Mouse (Mus musculus): ENCODE data around the gene Phactr2. TPM values are rescaled to one million over a fixed set of nuclear protein-coding genes. Genes with fewer than 3 reads are reported as not detected.
A peak's percentile ranks its signal among the peaks of the same experiment; 100 is the strongest.

Gene Phactr2
- polyA plus RNA-seq, 1 experiment from 2014 or later = 70.5 TPM

DNA sequence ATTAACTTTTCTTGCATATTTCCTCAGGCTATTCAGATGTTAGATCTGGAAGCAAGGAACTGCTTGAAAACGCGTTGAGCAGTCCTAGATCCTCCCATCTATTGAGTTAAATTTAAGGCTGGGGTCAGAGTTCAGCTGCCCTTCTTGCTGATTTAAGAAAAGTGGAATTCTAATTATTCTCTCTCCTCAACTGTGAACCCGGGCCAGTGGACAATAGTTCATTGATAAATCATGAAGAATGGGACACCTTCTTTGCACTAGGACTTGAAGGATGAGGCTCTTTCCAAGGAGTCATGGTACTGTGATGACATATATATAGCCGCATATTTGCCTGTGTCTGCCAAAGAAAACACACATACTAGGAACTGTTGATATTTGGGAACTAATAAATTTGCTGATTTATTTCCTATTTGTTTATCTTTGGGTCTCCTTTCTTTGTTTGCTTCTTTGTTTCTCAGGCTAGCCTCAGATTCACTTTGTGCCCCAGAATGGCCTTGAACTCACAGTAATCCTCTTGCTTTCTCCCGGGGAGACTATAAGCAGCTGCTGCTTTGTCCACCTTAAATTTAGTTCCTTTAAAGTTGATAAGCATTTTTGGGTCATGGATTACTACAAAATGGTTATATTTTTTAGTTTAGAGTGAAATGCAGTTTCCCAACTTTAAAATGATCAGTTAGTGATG lies 127.5 kb downstream of the Phactr2 start:
- Histone ChIP-seq H3K4me2 (no peak overlapping the region), H3K27ac (ENCODE audit: low read depth, low read length) (no peak overlapping the region), H3K4me3 (ENCODE audit: low read depth, low read length) (no peak overlapping the region), H3K9me3 (replicated peaks; ENCODE audit: control insufficient read depth, low read length) (no peaks in the 10 kb centered on the region), H3K27me3 (ENCODE audit: control insufficient read depth, insufficient read depth, low read length) (no peaks in the 10 kb centered on the region), H3K9ac (ENCODE audit: low read depth, low read length) (no peak overlapping the region), H3K36me3 (ENCODE audit: control insufficient read depth, insufficient read depth, low read length) (no peaks in the 10 kb centered on the region), H3K4me1 (ENCODE audit: control insufficient read depth, insufficient read depth, low read length) (no peaks in the 10 kb centered on the region)
- 65% methylated on average over 5 of the region's 5 CpGs for WGBS (ENCODE audit: insufficient replicate concordance)
- ATAC-seq (replicated peaks; ENCODE audit: insufficient number of reproducible peaks, low FRiP score, low TSS enrichment) = no peak

DNA sequence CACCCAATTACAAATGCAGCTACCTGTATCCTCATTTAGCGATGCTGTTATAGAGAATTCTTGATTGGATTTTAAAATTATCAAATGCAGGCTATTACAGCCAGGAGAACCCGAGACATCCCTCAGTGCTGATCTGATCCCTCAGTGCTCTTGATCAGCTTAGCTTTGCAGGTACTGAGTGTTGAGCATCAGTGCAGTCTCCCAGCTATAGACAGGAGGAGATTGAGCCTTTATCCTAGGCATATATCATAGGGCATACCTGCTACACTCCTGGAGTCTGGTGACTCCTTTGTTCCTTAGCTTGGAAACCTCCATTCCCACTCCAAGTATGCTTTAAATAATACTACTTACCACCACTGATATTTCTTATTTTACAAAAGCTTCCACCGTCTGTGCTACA lies 133.6 kb downstream of the Phactr2 start:
- no peaks in the 10 kb centered on the region for H3K36me3 ChIP-seq (ENCODE audit: control insufficient read depth, insufficient read depth, low read length)
- 76% methylated on average over 3 of the region's 3 CpGs for WGBS (ENCODE audit: insufficient replicate concordance)
- peaks cover 6% of the 10 kb centered on the region; the same call in 1 of the 2 replicates for H3K4me1 ChIP-seq (ENCODE audit: control insufficient read depth, insufficient read depth, low read length)
- ATAC-seq (replicated peaks; ENCODE audit: insufficient number of reproducible peaks, low FRiP score, low TSS enrichment) = no peak
- H3K4me2 ChIP-seq = no peak overlapping the region
- no peak overlapping the region for H3K27ac ChIP-seq (ENCODE audit: low read depth, low read length)
- H3K9me3 ChIP-seq (replicated peaks; ENCODE audit: control insufficient read depth, low read length) = no peaks in the 10 kb centered on the region
- no peaks in the 10 kb centered on the region for H3K27me3 ChIP-seq (ENCODE audit: control insufficient read depth, insufficient read depth, low read length)
- H3K4me3 ChIP-seq (ENCODE audit: low read depth, low read length) = no peak overlapping the region
- H3K9ac ChIP-seq (ENCODE audit: low read depth, low read length) = no peak overlapping the region

DNA sequence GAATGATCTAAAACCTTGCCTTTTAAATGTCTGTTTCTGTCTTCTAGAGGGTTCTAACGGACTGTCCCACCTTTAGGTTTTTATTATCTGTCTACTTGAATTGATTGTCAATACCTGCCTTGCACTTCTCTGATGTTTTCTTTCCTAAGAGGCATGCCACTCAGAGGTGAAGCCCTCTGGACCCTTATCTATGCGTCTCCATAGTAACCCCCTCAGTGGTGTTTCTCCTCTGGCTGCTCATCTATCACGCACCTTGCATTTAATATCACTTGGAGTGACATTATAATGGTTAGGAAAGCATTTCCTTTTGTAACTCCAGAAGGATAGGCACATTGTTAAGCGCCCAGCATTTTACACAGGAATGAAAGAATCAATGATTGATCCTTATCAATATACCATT lies 137.2 kb downstream of the Phactr2 start:
- Histone ChIP-seq H3K9ac (ENCODE audit: low read depth, low read length) (no peak overlapping the region), H3K36me3 (ENCODE audit: control insufficient read depth, insufficient read depth, low read length) (no peaks in the 10 kb centered on the region), H3K4me2 (no peak overlapping the region), H3K4me3 (ENCODE audit: low read depth, low read length) (no peak overlapping the region), H3K4me1 (ENCODE audit: control insufficient read depth, insufficient read depth, low read length) (peaks cover 6% of the 10 kb centered on the region; the same call in 1 of the 2 replicates), H3K9me3 (replicated peaks; ENCODE audit: control insufficient read depth, low read length) (no peaks in the 10 kb centered on the region), H3K27ac (ENCODE audit: low read depth, low read length) (no peak overlapping the region), H3K27me3 (ENCODE audit: control insufficient read depth, insufficient read depth, low read length) (no peaks in the 10 kb centered on the region)
- ATAC-seq (replicated peaks; ENCODE audit: insufficient number of reproducible peaks, low FRiP score, low TSS enrichment) = no peak
- 48% methylated on average over 4 of the region's 4 CpGs for WGBS (ENCODE audit: insufficient replicate concordance)

DNA sequence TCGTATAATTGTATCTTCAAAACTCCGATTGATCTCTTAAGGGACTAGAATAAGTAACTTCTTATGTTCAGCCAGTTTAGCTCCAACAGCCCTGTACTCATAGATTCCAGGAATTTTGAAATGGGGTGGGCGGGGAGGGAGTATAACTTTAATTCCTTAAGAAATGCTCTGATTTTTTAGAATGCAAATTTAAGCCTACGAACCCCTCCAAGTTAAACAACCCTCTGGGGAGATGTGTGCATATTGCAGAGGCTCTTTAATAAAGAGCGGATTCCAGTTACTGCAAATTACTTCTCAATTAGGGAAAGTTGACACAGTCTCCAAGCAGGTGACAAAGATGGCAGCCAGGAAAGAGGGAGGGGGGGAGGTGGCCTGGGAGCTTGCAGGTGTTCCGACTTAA lies 138.4 kb downstream of the Phactr2 start:
- Histone ChIP-seq H3K4me3 (ENCODE audit: low read depth, low read length) (no peak overlapping the region), H3K27ac (ENCODE audit: low read depth, low read length) (no peak overlapping the region), H3K4me2 (no peak overlapping the region), H3K27me3 (ENCODE audit: control insufficient read depth, insufficient read depth, low read length) (no peaks in the 10 kb centered on the region), H3K36me3 (ENCODE audit: control insufficient read depth, insufficient read depth, low read length) (no peaks in the 10 kb centered on the region), H3K4me1 (ENCODE audit: control insufficient read depth, insufficient read depth, low read length) (peaks cover 6% of the 10 kb centered on the region; the same call in 1 of the 2 replicates), H3K9me3 (replicated peaks; ENCODE audit: control insufficient read depth, low read length) (no peaks in the 10 kb centered on the region), H3K9ac (ENCODE audit: low read depth, low read length) (no peak overlapping the region)
- no peak for ATAC-seq (replicated peaks; ENCODE audit: insufficient number of reproducible peaks, low FRiP score, low TSS enrichment)
- 78% methylated on average over 6 of the region's 6 CpGs for WGBS (ENCODE audit: insufficient replicate concordance)

DNA sequence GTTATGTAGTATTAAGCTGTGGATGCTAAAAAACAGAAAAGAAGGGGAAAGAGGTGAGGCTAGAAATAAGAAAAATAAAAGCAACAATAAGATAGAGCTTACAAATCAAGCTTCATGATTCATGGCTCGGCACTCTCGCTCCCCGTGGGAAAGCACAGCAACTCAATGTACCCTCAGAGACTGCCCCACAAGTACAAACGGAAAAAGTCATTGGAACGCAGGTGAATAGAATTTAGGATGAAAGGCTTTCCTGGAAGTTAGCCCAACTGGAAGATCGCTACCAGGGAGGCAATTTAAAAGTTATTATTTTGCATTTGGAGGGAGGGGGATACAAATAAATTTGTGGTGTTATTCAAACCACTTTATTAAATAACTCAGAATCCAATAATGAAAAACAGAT lies 138.9 kb downstream of the Phactr2 start:
- Histone ChIP-seq H3K4me1 (ENCODE audit: control insufficient read depth, insufficient read depth, low read length) (peaks cover 6% of the 10 kb centered on the region; the same call in 1 of the 2 replicates), H3K27ac (ENCODE audit: low read depth, low read length) (no peak overlapping the region), H3K9ac (ENCODE audit: low read depth, low read length) (no peak overlapping the region), H3K4me3 (ENCODE audit: low read depth, low read length) (no peak overlapping the region), H3K27me3 (ENCODE audit: control insufficient read depth, insufficient read depth, low read length) (no peaks in the 10 kb centered on the region), H3K9me3 (replicated peaks; ENCODE audit: control insufficient read depth, low read length) (no peaks in the 10 kb centered on the region), H3K4me2 (no peak overlapping the region), H3K36me3 (ENCODE audit: control insufficient read depth, insufficient read depth, low read length) (no peaks in the 10 kb centered on the region)
- no peak for ATAC-seq (replicated peaks; ENCODE audit: insufficient number of reproducible peaks, low FRiP score, low TSS enrichment)
- WGBS (ENCODE audit: insufficient replicate concordance) = 77% methylated on average over 6 of the region's 6 CpGs

DNA sequence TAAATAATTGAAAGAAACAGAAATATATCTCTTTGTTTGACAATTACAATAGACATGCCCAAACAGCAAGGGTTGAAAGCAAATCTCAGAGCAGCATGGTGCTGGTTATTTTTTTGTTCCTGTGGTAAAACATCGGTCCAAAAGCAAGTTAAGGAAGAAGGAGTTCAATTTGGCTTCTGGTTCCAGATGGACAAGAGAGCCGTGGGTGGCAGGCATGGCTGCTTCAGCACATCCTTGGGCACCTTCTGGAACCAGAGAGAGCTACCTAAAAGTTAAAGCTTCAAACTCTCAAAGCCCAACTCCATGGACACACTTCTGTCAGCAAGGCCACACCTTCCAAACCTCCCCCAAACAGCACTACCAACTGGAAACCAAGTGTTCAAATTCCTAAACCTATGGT lies 140.4 kb downstream of the Phactr2 start:
- ATAC-seq (replicated peaks; ENCODE audit: insufficient number of reproducible peaks, low FRiP score, low TSS enrichment) = no peak
- Histone ChIP-seq H3K9me3 (replicated peaks; ENCODE audit: control insufficient read depth, low read length) (no peaks in the 10 kb centered on the region), H3K4me1 (ENCODE audit: control insufficient read depth, insufficient read depth, low read length) (peaks cover 6% of the 10 kb centered on the region; the same call in 1 of the 2 replicates), H3K27me3 (ENCODE audit: control insufficient read depth, insufficient read depth, low read length) (no peaks in the 10 kb centered on the region), H3K36me3 (ENCODE audit: control insufficient read depth, insufficient read depth, low read length) (no peaks in the 10 kb centered on the region), H3K4me3 (ENCODE audit: low read depth, low read length) (no peak overlapping the region), H3K27ac (ENCODE audit: low read depth, low read length) (no peak overlapping the region), H3K4me2 (no peak overlapping the region), H3K9ac (ENCODE audit: low read depth, low read length) (no peak overlapping the region)
- WGBS (ENCODE audit: insufficient replicate concordance) = 86% methylated on average over 2 of the region's 2 CpGs

DNA sequence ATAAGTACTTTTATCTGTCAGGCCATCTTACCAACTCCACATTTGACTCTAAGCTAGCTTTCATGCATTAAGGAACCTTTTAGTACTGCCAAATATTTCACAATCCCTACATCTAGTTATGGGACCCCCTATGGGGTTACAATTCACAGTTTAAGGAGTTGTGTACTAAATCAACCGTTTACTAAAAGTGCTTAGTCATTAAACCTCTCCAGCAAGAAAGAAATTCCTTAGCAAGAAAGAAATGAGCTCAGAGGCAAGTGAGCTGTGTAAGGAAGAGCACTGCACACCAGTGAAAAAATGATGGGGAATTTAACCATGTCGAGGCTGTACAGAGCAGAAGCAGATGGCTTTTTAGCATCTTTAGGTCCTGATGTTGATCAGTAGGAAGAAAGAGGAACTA lies 141.2 kb downstream of the Phactr2 start:
- 68% methylated on average over 2 of the region's 2 CpGs for WGBS (ENCODE audit: insufficient replicate concordance)
- no peak for ATAC-seq (replicated peaks; ENCODE audit: insufficient number of reproducible peaks, low FRiP score, low TSS enrichment)

DNA sequence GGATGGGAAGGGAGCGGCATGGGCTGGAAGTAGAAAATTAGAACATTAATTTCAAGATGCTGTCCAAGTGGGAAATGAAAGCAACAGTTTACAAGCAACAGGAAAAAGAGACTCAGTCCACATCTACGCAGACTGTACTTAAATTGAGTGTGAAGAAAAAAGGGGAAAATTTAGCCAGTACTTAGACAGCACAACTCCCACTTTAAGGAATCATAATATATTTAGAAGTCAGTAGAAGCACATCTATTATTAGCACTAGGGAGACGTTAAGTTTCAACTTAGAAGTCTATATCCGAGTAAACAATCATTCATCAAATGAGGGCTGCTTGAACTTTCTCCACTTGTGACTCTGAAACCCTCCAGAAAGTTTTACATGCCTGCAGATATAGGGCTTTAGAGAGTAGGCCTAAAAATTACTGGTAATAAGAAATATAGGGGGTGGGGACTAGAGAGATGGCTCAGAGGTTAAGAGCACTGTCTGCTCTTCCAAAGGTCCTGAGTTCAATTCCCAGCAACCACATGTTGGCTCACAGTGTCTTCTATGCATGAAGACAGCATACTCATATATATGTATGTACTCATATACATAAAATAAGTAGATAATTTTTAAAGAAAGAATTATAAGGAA lies 142.7 kb downstream of the Phactr2 start:
- H3K27me3 ChIP-seq (ENCODE audit: control insufficient read depth, insufficient read depth, low read length) = no peaks in the 10 kb centered on the region
- no peak overlapping the region for H3K9ac ChIP-seq (ENCODE audit: low read depth, low read length)
- no peaks in the 10 kb centered on the region for H3K36me3 ChIP-seq (ENCODE audit: control insufficient read depth, insufficient read depth, low read length)
- no peak overlapping the region for H3K4me2 ChIP-seq
- H3K4me1 ChIP-seq (ENCODE audit: control insufficient read depth, insufficient read depth, low read length) = peaks cover 3% of the 10 kb centered on the region; the same call in 1 of the 2 replicates
- no peak for ATAC-seq (replicated peaks; ENCODE audit: insufficient number of reproducible peaks, low FRiP score, low TSS enrichment)
- H3K9me3 ChIP-seq (replicated peaks; ENCODE audit: control insufficient read depth, low read length) = no peaks in the 10 kb centered on the region
- no peak overlapping the region for H3K4me3 ChIP-seq (ENCODE audit: low read depth, low read length)
- WGBS (ENCODE audit: insufficient replicate concordance) = 59% methylated on average over 4 of the region's 4 CpGs
- no peak overlapping the region for H3K27ac ChIP-seq (ENCODE audit: low read depth, low read length)

More for the DNA sequence above, 141.2 kb downstream of the Phactr2 start:
- no peak overlapping the region for H3K4me3 ChIP-seq (ENCODE audit: low read depth, low read length)
- no peak overlapping the region for H3K9ac ChIP-seq (ENCODE audit: low read depth, low read length)
- peaks cover 9% of the 10 kb centered on the region for H3K4me1 ChIP-seq (ENCODE audit: control insufficient read depth, insufficient read depth, low read length)
- H3K9me3 ChIP-seq (replicated peaks; ENCODE audit: control insufficient read depth, low read length) = no peaks in the 10 kb centered on the region
- H3K36me3 ChIP-seq (ENCODE audit: control insufficient read depth, insufficient read depth, low read length) = no peaks in the 10 kb centered on the region
- no peaks in the 10 kb centered on the region for H3K27me3 ChIP-seq (ENCODE audit: control insufficient read depth, insufficient read depth, low read length)
- no peak overlapping the region for H3K4me2 ChIP-seq
- no peak overlapping the region for H3K27ac ChIP-seq (ENCODE audit: low read depth, low read length)

DNA sequence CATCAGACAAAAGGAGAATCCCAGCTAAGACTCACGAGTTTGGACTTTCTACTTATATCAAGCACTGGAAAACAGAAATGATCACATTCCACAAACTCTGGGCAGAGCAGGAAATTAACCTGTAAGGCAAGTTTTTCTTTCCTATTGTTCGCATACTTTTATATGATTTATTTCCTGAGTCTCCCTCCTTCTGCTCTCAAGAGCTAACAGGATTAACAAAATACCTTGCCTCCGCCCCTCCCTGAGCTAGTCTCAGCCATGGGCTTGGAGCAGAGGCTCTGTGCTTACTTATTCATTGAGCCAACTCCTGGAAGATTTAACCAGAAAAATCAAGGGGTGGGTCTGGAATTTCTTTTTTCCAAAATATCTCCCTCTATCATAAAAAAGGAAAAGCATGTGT lies 145.6 kb downstream of the Phactr2 start:
- 60% methylated on average over 3 of the region's 3 CpGs for WGBS (ENCODE audit: insufficient replicate concordance)
- Histone ChIP-seq H3K4me2 (no peak overlapping the region), H3K27me3 (ENCODE audit: control insufficient read depth, insufficient read depth, low read length) (no peaks in the 10 kb centered on the region), H3K9ac (ENCODE audit: low read depth, low read length) (0 out of 2 replicates have a peak overlapping the region, but pooled peaks have one; percentile 10), H3K4me3 (ENCODE audit: low read depth, low read length) (no peak overlapping the region), H3K9me3 (replicated peaks; ENCODE audit: control insufficient read depth, low read length) (no peaks in the 10 kb centered on the region), H3K4me1 (ENCODE audit: control insufficient read depth, insufficient read depth, low read length) (peaks cover 11% of the 10 kb centered on the region), H3K27ac (ENCODE audit: low read depth, low read length) (no peak overlapping the region), H3K36me3 (ENCODE audit: control insufficient read depth, insufficient read depth, low read length) (no peaks in the 10 kb centered on the region)
- ATAC-seq (replicated peaks; ENCODE audit: insufficient number of reproducible peaks, low FRiP score, low TSS enrichment) = no peak
